Mouse (Mus musculus) liver, postnatal 0 days (tissue): ENCODE measurements around the gene Ripk1. TPM values are rescaled to one million over a fixed set of nuclear protein-coding genes. Genes with fewer than 3 reads are reported as not detected.

Experiments
- ATAC-seq: fragments of 200-750 bp; cut with Nextera tagmentation; 2 replicates; pipeline ENCODE4 v1.8.0; 2017; ENCODE audit warnings: mild to moderate bottlenecking, moderate library complexity
- DNase-seq: peaks from one replicate; pipeline ENCODE4 v3.0.0-alpha.2; 2016
- H3K27ac ChIP-seq: fragments of 300-500 bp; sonication (generic); 2 replicates; pipeline ENCODE4 v1.5.1; 2014; ENCODE audit warnings: antibody characterized with exemption, moderate library complexity, mild to moderate bottlenecking, low read depth
- H3K27me3 ChIP-seq: fragments of 300-500 bp; sonication (generic); 2 replicates; pipeline ENCODE4 v1.6.1; 2014; ENCODE audit warnings: low read length, control low read depth, mixed read lengths; ENCODE audit not compliant: insufficient read depth
- H3K36me3 ChIP-seq: fragments of 300-500 bp; sonication (generic); replicated peaks from 2 replicates; pipeline ENCODE4 v1.6.1; 2014; ENCODE audit warnings: mild to moderate bottlenecking, control low read depth, low read length, moderate library complexity, mixed read lengths; ENCODE audit not compliant: insufficient read depth
- H3K4me1 ChIP-seq: fragments of 300-500 bp; sonication (generic); 2 replicates; pipeline ENCODE4 v1.6.1; 2014; ENCODE audit warnings: antibody characterized with exemption, mild to moderate bottlenecking, control low read depth; ENCODE audit not compliant: insufficient read depth
- H3K4me2 ChIP-seq: fragments of 300-500 bp; sonication (generic); 2 replicates; pipeline ENCODE4 v1.6.1; 2014; ENCODE audit warnings: low read depth, mild to moderate bottlenecking, low read length, moderate library complexity, mixed read lengths
- H3K4me3 ChIP-seq: fragments of 300-500 bp; sonication (generic); 2 replicates; pipeline ENCODE4 v1.5.1; 2014; ENCODE audit warnings: low read depth, low read length
- H3K9ac ChIP-seq: fragments of 300-500 bp; sonication (generic); replicated peaks from 2 replicates; pipeline ENCODE4 v1.6.1; 2014; ENCODE audit warnings: mild to moderate bottlenecking, moderate library complexity
- H3K9me3 ChIP-seq: fragments of 300-500 bp; sonication (generic); 2 replicates; pipeline ENCODE4 v1.6.1; 2016; ENCODE audit warnings: mild to moderate bottlenecking, control low read depth, low read length, mixed read lengths
- CTCF ChIP-seq: sonication (generic); IDR thresholded peaks from 2 replicates; pipeline ENCODE4 v1.5.1; 2016; ENCODE audit warnings: antibody characterized with exemption, low read depth
- EP300 ChIP-seq: IDR thresholded peaks from 2 replicates; pipeline ENCODE4 v1.6.1; 2016; ENCODE audit warnings: antibody characterized with exemption, low read depth, mild to moderate bottlenecking
- WGBS: fragments of 180-500 bp; shearing (Covaris S2); extraction: QIAGEN DNeasy Blood & Tissue Kit; methylation state at CpG from one replicate; pipeline ENCODE4 v1.1.7; 2014; ENCODE audit not compliant: insufficient replicate concordance; 5-methylcytosine and 5-hydroxymethylcytosine counted together
- polyA plus RNA-seq: library from polyadenylated mRNA; unstranded; fragments of >200 nt; fragmentation: Nextera tagmentation; extraction: Ambion mirVana; gene quantifications from 2 replicates; pipeline ENCODE4 v1.2.1, GENCODE M21; 2015

Ripk1 gene
- polyA plus RNA-seq, 1 experiment from 2014 or later = 11.3 TPM

- peak; percentile 59 for DNase-seq
- Histone ChIP-seq H3K4me2 (no peak overlapping the region), H3K4me1 (peaks cover 3% of the 10 kb centered on the region; the same call in 1 of the 2 replicates), H3K27me3 (no peaks in the 10 kb centered on the region), H3K9me3 (no peaks in the 10 kb centered on the region), H3K4me3 (no peak overlapping the region), H3K9ac (peak overlapping the region; percentile 31), H3K27ac (peak overlapping the region; percentile 98), H3K36me3 (peaks cover 19% of the 10 kb centered on the region)
- WGBS = 65% methylated on average over 4 of the region's 4 CpGs
- ATAC-seq = peak; percentile 88
- TF ChIP-seq CTCF = no peak
- no peak for TF ChIP-seq EP300
Observed at GRCm38 (mm10) chr13:34054391-34054790, 52.2 kb downstream of the Ripk1 start.

- no peak overlapping the region for H3K9ac ChIP-seq
- peak; percentile 34 for DNase-seq
- peaks cover 19% of the 10 kb centered on the region for H3K36me3 ChIP-seq
- H3K9me3 ChIP-seq = no peaks in the 10 kb centered on the region
- H3K4me2 ChIP-seq = no peak overlapping the region
- peaks cover 3% of the 10 kb centered on the region; the same call in 1 of the 2 replicates for H3K4me1 ChIP-seq
- TF ChIP-seq CTCF (no peak), EP300 (peak; percentile 45; the same call in 1 of the 2 replicates)
- ATAC-seq = peak; percentile 82
- H3K4me3 ChIP-seq = no peak overlapping the region
- H3K27ac ChIP-seq = peak overlapping the region; percentile 98
- no peaks in the 10 kb centered on the region for H3K27me3 ChIP-seq
- 59% methylated on average over 3 of the region's 3 CpGs for WGBS
Observed at GRCm38 (mm10) chr13:34054983-34055382, 52.8 kb downstream of the Ripk1 start.

GRCm38 (mm10) chr13:34057252-34057651 is 55.1 kb downstream of the Ripk1 start:
- ATAC-seq = no peak

GRCm38 (mm10) chr13:34060061-34060460 is 57.9 kb downstream of the Ripk1 start:
- Histone ChIP-seq H3K4me2 (no peak overlapping the region), H3K36me3 (peaks cover 21% of the 10 kb centered on the region), H3K4me1 (no peaks in the 10 kb centered on the region), H3K9ac (no peak overlapping the region), H3K4me3 (no peak overlapping the region), H3K27me3 (no peaks in the 10 kb centered on the region), H3K9me3 (no peaks in the 10 kb centered on the region), H3K27ac (no peak overlapping the region)
- 85% methylated on average over 9 of the region's 9 CpGs for WGBS
- no peak for ATAC-seq
- TF ChIP-seq EP300 (no peak), CTCF (no peak)
- DNase-seq = no peak

More at GRCm38 (mm10) chr13:34057252-34057651, 55.1 kb downstream of the Ripk1 start:
- Histone ChIP-seq H3K27me3 (no peaks in the 10 kb centered on the region), H3K36me3 (peaks cover 18% of the 10 kb centered on the region), H3K27ac (no peak overlapping the region), H3K4me3 (no peak overlapping the region), H3K4me1 (no peaks in the 10 kb centered on the region), H3K9me3 (no peaks in the 10 kb centered on the region), H3K9ac (no peak overlapping the region), H3K4me2 (no peak overlapping the region)
- 81% methylated on average over 1 of the region's 1 CpGs for WGBS
- no peak for DNase-seq
- TF ChIP-seq CTCF = no peak
- no peak for TF ChIP-seq EP300

- H3K4me1 ChIP-seq = no peaks in the 10 kb centered on the region
- no peaks in the 10 kb centered on the region for H3K9me3 ChIP-seq
- ATAC-seq = no peak
- no peak for DNase-seq
- no peak overlapping the region for H3K9ac ChIP-seq
- no peak overlapping the region for H3K4me2 ChIP-seq
- no peak overlapping the region for H3K27ac ChIP-seq
- H3K27me3 ChIP-seq = no peaks in the 10 kb centered on the region
- peaks cover 15% of the 10 kb centered on the region for H3K36me3 ChIP-seq
- TF ChIP-seq CTCF (no peak), EP300 (no peak)
- 84% methylated on average over 10 of the region's 10 CpGs for WGBS
- H3K4me3 ChIP-seq = no peak overlapping the region
Observed at GRCm38 (mm10) chr13:34062466-34062865, 60.3 kb downstream of the Ripk1 start.

- DNase-seq (no peak), ATAC-seq (no peak)
- Histone ChIP-seq H3K4me1 (peaks cover 6% of the 10 kb centered on the region), H3K27ac (no peak overlapping the region), H3K36me3 (0 out of 2 replicates have a peak, but pooled peaks cover 3% of the 10 kb centered on the region), H3K4me3 (no peak overlapping the region), H3K27me3 (no peaks in the 10 kb centered on the region), H3K9me3 (no peaks in the 10 kb centered on the region), H3K4me2 (no peak overlapping the region), H3K9ac (no peak overlapping the region)
- WGBS = 61% methylated on average over 1 of the region's 1 CpGs
- TF ChIP-seq EP300 (no peak), CTCF (no peak)
Observed at GRCm38 (mm10) chr13:34066351-34066750, 64.2 kb downstream of the Ripk1 start.
